Mouse (Mus musculus) large intestine, adult 2 months (tissue): Measurements from ENCODE around the gene Zfp784. TPM values are rescaled to one million over a fixed set of nuclear protein-coding genes. Genes with fewer than 3 reads are reported as not detected.

ENCODE experiments used
- DNase-seq: peaks from one replicate; pipeline ENCODE4 v3.0.0-alpha.2; 2012; ENCODE audit warnings: low read depth, low spot score
- WGBS: fragments of 180-500 bp; shearing (Covaris S2); methylation state at CpG from one replicate; pipeline ENCODE4 v1.1.7; 2018; 5-methylcytosine and 5-hydroxymethylcytosine counted together
- polyA plus RNA-seq: library from polyadenylated mRNA; depleted of rRNA; stranded (reverse); fragments of >200 nt; gene quantifications from 2 replicates; pipeline ENCODE4 v1.2.3, GENCODE M21; 2012

Gene Zfp784
- polyA plus RNA-seq, 1 experiment: 6.8 TPM

DNA sequence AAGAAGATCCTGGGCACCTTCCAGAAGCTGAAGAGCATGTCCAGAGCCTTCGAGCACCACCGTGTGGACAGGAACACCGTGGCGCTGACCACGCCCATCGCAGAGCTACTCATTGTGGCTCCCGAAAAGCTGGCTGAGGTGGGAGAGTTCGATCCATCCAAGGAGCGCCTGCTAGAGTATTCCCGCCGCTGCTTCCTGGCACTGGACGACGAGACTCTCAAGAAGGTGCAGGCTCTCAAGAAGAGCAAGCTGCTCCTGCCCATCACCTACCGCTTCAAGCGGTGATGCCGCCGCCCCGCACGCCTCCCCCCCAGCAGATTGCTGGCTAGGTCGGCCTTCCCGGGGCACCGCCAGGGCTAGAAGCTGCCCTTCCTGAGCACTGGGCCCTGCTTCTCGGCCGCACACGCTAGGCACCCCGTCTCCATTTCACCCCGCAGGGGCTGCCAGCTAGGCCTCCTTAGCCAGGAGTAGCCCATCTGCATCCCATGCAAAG is 22.0 kb upstream of the Zfp784 start:
- DNase-seq: no peak
- WGBS: 2% methylated on average over 27 of the region's 27 CpGs

DNA sequence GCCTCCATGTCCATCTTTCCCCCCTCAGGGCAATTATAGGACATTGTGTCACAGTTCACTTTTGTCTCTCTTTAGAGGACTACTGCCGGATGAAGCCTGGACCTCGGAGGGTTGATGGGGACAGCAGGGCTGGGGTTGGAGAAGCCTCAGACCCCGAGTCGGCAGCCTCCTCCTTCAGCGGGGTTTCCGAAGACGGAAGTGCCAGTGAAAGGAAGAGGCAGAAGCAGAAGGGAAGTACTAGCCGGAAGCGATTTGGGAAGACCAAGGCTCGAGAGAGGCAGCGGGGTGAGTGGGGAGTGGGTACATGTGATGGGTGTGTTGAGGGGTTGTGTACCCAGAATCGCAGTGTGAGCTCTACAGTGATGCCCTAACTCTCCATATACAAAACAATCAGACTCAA is 21.2 kb upstream of the Zfp784 start:
- no peak for DNase-seq
- 94% methylated on average over 12 of the region's 12 CpGs for WGBS

DNA sequence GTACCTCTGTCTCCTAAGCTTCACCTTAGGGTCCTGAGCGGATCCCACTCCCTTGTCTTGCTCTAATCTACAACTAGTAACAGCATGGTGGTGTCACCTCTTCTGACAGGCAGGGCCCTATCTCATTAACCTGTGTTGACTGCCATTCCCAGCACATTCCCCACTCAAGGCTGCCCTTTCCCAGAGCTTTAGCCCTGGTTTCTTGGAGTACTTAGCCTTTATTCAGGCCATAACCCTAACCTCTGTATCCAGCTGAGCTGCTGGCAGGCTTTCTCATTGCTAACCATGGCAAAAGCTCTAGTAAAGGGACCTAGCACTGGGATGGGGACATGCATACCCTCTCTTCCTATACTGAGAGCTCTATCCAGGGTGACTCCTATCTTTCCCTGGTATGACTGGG is 20.4 kb upstream of the Zfp784 start:
- WGBS: 100% methylated on average over 1 of the region's 1 CpGs

GRCm38 (mm10) chr7:5057804-5058203 is 19.6 kb upstream of the Zfp784 start:
- 45% methylated on average over 11 of the region's 11 CpGs for WGBS
- DNase-seq: no peak

More for the DNA sequence above, 20.4 kb upstream of the Zfp784 start:
- DNase-seq: no peak

- no peak for DNase-seq
- 37% methylated on average over 8 of the region's 8 CpGs for WGBS
Observed at GRCm38 (mm10) chr7:5057381-5057780, 19.1 kb upstream of the Zfp784 start.

GRCm38 (mm10) chr7:5056651-5057263 is 18.5 kb upstream of the Zfp784 start:
- no peak for DNase-seq
- 6% methylated on average over 55 of the region's 55 CpGs for WGBS

- WGBS: 17% methylated on average over 32 of the region's 32 CpGs
- DNase-seq: no peak
Observed at GRCm38 (mm10) chr7:5053456-5054179, 15.4 kb upstream of the Zfp784 start.

GRCm38 (mm10) chr7:5052931-5053343 is 14.7 kb upstream of the Zfp784 start:
- 7% methylated on average over 45 of the region's 45 CpGs for WGBS
- no peak for DNase-seq

DNA sequence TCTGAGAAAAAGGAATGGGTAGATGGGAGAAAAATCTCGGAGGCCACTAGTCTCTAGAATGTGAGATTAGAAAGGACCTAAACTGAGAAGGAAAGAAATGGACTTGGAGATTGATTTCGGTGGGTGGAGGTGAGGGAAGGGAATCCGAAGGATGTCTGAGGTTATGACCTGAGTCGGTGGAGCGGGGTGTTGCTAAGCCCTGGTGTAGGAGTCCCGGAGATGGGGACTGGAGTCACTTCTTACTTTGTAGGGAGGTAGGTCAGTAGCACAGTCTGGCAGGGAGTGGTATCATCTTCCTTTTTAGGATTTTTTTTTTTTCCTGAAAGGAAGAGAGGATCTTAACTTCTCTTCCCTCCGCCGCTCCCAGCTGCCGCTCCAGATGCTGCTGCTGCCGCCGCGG is 14.2 kb upstream of the Zfp784 start:
- DNase-seq: no peak
- 4% methylated on average over 12 of the region's 12 CpGs for WGBS

DNA sequence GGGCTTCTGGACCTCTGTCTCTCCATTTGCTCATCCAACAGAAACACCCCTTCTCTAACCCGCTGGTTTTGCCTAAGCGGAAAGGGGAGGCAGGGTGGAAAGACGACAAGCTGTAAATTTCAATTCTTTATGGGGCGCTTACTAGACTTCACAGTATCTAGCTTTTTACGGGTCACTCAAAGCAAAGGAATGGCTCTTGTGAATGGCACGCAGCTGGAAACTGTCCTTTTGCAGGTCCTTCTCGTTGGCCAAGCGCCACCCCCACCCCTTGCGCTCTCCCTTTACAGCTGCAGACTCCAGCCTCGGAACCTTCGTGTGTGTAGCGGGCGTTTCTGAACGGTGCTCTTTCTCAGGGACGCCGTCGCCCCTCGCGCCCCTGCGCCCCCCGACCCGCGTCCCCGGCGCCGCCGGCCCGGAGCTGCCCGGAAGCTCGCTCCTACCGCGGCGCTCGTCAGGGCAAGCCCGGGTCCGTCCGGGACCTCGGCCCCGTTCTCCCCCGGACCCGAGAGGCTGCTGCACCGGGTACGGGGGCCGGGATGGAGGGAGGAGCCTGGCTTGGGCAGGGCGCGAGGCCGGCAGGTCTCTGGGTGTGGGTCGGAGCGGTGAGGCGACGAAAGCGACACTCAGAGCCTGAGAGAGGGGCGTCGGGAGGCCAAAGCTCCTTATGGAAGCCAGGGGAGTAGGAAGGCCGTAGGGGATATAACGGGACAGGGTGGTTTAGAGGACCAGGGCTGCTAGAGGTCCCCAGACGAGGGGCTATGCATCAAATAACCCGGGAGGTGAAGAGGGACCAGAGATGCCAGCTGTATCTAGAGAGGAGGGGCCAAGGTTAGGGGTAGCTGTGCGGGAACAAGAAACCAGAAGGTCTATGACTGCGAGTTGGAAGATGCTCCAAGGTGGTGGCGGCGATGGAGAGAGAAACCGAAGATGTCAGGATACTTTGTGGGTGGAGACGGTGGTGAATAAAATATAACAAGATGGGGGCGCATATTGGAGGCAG is 13.2 kb upstream of the Zfp784 start, which contains the start of gene Zfp580:
Zfp580 (plus strand) TSS at position 346 of the 1,000 bp plus-strand sequence.
- WGBS: 1% methylated on average over 65 of the region's 65 CpGs
- DNase-seq: no peak

DNA sequence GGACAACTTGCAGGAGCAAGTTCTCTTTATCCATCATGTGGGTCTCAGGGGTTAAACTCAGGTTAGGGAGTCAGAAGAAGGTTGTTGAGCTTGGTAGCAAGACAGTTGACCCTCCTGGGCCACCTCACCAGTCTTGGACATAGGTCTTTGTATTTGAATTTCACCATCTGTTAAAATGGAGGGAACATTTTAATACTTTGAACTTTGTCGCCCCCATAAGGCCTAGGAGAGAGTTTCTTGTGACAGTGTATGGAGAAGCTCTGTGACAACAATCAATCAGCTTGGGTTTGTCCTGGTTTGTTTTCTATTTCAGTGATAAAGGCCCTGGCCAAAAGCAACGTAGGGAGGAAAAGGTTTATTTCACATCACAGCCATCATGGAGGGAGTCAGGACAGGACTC is 9.1 kb upstream of the Zfp784 start:
- DNase-seq: no peak
- 20% methylated on average over 2 of the region's 2 CpGs for WGBS

- WGBS: 74% methylated on average over 2 of the region's 2 CpGs
- no peak for DNase-seq
Observed at GRCm38 (mm10) chr7:5046112-5046511, 7.9 kb upstream of the Zfp784 start.

GRCm38 (mm10) chr7:5044981-5045380 is 6.7 kb upstream of the Zfp784 start:
- 88% methylated on average over 2 of the region's 2 CpGs for WGBS
- DNase-seq: no peak

DNA sequence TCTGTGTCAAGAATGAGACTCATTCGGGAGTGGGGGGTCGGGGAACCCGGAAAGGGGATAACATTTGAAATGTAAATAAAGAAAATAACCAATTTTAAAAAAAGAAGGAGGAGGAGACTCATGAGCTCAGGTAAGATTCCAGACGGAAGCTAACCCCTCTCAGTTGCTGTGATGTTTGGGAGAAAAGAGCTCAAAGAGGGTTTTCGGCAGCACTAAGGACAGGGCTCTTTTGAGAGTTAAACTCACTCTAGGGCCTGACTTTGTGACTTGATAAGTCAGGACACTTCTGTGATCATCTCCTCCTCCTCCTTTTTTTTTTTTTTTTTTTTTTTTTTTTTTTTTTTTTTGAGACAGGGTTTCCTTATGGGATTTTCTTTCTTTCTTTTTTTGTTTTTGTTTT is 694 bp upstream of the Zfp784 start:
- WGBS: 13% methylated on average over 5 of the region's 5 CpGs
- no peak for DNase-seq

DNA sequence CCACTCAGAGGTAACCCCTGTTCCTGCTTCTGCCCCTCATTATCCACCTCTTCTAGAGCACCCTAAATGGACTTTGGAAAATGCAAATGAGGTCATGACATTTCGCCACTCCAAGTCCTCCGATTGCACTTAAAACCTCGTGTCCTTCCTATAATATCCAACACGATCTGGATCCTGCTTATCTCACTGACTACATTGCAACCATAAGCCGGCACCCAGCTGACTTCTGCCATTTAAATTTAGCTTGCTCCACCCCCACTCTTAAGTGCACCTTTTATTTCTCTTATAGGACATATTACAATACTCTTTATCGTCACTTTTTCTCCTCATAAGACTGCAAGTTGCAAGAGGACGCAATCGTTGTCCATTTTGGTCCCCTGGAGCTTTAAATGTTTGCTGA is 779 bp downstream of the Zfp784 start:
- WGBS: 79% methylated on average over 8 of the region's 8 CpGs

DNA sequence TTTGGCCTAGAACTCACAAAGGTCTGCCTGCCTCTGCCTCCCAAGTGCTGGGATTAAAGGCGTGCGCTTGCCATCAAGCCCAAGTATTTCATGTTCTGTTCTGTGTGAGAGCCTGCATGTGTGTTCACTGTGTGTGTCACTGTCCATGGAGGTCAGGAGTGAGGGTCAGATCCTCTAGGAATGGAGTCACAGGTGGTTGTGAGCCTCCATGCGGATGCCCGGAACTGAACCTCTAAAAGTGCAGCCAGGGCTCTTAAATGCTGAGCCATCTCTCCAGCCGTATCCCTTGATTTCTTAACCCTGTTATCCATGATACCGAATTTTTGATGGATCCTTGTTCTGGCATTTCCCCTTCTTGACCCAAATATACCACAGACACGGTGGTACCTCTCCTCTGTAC is 1.2 kb downstream of the Zfp784 start:
- WGBS: 94% methylated on average over 7 of the region's 7 CpGs
- no peak for DNase-seq

More for the DNA sequence above, 779 bp downstream of the Zfp784 start:
- DNase-seq: no peak

DNA sequence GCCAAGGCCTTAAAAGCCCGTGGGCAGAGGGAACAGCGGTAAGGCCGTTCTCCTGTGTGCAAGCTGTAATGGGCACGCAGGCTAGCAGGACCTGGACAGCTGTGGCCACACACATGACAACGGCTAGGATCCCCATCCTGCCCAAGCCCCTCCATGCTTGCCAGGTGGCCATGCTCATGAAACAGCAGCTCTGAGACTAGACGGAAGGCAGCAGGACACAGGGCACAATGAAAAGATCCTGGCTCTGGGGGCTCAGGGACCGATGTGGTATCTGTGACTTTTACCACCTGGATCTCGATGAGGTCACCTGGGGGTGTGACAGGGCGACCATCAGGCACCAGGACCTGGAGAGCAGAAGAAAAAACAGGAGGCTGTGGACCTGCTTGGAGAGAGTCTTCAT is 2.1 kb downstream of the Zfp784 start:
- no peak for DNase-seq
- 91% methylated on average over 9 of the region's 9 CpGs for WGBS

GRCm38 (mm10) chr7:5035628-5036027 is 2.6 kb downstream of the Zfp784 start:
- WGBS: 96% methylated on average over 17 of the region's 17 CpGs
- DNase-seq: no peak

- DNase-seq: no peak
- WGBS: 84% methylated on average over 3 of the region's 3 CpGs
Observed at GRCm38 (mm10) chr7:5033818-5034217, 4.4 kb downstream of the Zfp784 start, which contains the start of gene 4632433K11Rik. Gene 4632433K11Rik (plus strand): TSS chr7:5034118.

- DNase-seq: no peak
- WGBS: 92% methylated on average over 46 of the region's 46 CpGs
Observed at GRCm38 (mm10) chr7:5031496-5031895, 6.8 kb downstream of the Zfp784 start.
